Mouse (Mus musculus): ENCODE data around the gene Havcr1. TPM values are rescaled to one million over a fixed set of nuclear protein-coding genes. Genes with fewer than 3 reads are reported as not detected.

The Havcr1 gene
- polyA plus RNA-seq, 1 experiment from 2014 or later = not detected

Other genes starting within 250 kb of the Havcr1 start
- not detected in 2 replicates for gene Gm12169, start 210.9 kb upstream of the Havcr1 start, polyA plus RNA-seq (2015; fragmentation: Nextera tagmentation; extraction: Ambion mirVana)
- not detected in 2 replicates for gene BC053393, start 163.5 kb upstream of the Havcr1 start, polyA plus RNA-seq (2015; fragmentation: Nextera tagmentation; extraction: Ambion mirVana)
- not detected in 2 replicates for gene Dppa1, start 105.8 kb upstream of the Havcr1 start, polyA plus RNA-seq (2015; fragmentation: Nextera tagmentation; extraction: Ambion mirVana)
- 0.10 TPM in 1 of 2 replicates, not detected in the other for gene Timd2, start 28.0 kb upstream of the Havcr1 start, polyA plus RNA-seq (2015; fragmentation: Nextera tagmentation; extraction: Ambion mirVana)
- 0.10 and 0.16 TPM in 2 replicates for gene Timd4, start 75.7 kb downstream of the Havcr1 start, polyA plus RNA-seq (2015; fragmentation: Nextera tagmentation; extraction: Ambion mirVana)